Mouse (Mus musculus) right cerebral cortex, postnatal 14 days (tissue): ENCODE results near the gene Dhodh.

Experiments used
- DNase-seq: peaks from one replicate; pipeline ENCODE4 v3.0.0; 2022

The Dhodh gene

DNA sequence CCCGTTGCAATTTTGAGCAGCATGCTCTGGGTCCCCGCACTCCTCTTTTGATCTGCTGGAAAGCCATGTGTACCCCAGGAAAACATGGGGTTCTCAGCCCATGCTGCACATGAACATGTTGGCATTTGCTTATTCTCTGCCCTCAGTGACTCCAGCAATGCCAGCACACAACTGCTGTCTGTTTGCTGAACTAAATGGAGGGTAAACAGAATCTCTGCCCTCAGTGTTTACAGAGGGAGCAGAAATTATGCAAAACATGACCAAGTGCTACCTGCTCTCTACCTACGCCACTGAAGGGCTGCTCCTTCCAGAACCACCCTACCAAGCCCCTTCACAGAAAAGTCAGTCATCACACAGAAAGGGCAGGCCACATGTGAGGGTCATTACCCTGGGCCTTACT is 23.6 kb downstream of the Dhodh start:
- no peak for DNase-seq

DNA sequence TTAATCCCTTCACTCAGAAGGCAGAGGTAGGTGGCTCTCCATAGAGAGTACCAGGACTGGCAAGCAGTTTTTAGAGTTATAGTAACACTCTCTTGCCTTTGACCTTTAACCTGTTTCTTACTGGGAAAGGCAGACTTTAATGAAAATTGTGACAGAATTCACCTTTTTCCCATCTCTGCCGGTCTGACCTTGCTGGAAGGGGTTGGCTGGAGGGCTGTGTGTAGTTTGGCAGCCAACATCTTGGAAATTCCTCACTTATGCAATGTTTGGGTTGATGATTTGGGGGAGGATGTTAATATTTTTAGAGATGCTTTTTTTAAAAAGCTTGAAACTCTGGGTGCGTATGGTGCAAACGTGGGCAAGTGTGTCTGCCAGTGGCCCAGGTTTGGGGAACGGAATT is 24.2 kb downstream of the Dhodh start:
- DNase-seq = no peak

DNA sequence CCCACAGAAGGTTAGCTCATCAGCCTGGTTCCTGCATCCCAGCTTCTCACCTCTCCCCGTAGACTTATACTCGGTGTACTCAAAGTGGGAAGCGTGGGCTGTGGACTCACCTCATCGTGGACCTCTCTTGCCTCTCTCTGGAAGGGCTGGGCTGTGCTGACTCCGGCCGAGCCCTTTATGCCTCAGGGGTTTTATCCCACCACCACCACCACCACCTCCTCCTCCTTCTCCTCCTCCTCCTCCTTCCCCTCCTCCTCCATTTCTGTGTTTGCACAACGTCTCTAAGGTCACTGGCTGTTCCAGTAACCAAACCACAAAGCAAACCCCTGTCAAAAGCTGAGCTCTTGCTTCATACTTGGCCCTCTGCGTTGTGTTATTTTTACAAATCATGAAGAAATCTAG is 29.6 kb downstream of the Dhodh start, which contains the start of gene Hp:
TSS of gene Hp (minus strand) at position 273 of the 402 bp plus-strand sequence.
- no peak for DNase-seq

GRCm38 (mm10) chr8:109576311-109576710 is 32.2 kb downstream of the Dhodh start:
- no peak for DNase-seq

- no peak for DNase-seq
These were observed 37.3 kb downstream of the Dhodh start for GRCm38 (mm10) chr8:109571139-109571538.

DNA sequence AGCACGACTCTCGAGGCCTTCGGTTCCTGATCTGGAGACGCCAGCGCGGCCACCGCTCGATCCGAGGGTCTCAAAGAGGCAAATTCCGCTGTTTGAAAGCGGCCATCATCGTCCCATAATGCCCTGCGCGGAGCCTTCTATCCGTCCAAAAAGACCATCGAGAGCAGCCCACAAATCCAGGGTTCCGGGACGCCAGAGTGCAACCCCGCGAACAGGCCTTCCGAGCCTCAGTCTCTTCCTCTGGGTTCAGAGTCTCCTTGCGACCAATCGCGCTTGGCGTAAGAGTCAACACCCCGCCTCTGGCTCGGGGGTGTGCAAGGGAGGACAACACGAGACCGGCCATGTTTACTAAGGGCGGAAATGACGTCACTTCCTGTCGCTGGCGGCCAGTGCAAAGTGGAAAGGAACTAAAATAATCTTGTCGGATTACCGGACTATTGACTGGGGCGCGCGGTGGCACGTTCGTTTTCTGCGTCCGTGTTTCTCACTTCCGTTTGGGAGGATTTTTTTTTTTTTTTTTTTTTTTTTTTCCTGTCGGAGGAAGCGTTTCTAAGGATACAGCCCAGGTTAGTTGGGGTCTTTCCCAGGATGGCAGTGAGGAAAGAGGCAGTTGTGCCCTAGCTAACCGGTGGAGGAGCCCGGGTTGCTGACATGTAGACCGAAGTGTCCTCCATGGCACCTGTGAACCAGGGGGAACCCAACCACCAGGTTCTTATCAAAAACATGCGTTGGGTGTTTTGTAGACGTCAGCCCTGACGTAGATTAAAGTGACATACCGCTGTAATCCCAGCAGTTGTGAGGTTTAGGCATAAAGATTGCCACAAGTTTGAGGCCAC is 42.8 kb downstream of the Dhodh start, which contains the start of the genes Dhx38 and Txnl4b:
TSS of gene Dhx38 (minus strand) at position 364 of the 836 bp plus-strand sequence.
TSS of gene Txnl4b (plus strand) at position 395 of the 836 bp plus-strand sequence.
- peak; percentile 97 for DNase-seq

GRCm38 (mm10) chr8:109564766-109565165 is 43.7 kb downstream of the Dhodh start:
- no peak for DNase-seq

DNA sequence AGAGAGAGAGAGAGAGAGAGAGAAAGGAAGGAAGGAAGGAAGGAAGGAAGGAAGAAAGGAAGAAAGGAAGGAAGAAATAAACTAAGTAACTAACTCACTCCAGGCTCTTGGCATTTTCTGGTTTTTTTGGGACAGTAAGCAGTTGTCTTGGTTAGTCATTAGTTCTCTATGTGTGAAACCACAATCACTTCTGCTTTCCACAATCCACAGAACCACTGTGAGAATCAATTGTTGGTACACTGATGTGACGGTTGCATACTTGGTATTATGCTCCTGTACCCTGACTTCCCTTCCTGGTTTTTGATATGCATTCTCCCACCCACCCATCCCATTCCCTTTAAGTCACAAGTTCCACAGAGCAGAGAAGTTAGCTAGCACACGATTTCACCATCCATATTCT is 44.6 kb downstream of the Dhodh start:
- no peak for DNase-seq

DNA sequence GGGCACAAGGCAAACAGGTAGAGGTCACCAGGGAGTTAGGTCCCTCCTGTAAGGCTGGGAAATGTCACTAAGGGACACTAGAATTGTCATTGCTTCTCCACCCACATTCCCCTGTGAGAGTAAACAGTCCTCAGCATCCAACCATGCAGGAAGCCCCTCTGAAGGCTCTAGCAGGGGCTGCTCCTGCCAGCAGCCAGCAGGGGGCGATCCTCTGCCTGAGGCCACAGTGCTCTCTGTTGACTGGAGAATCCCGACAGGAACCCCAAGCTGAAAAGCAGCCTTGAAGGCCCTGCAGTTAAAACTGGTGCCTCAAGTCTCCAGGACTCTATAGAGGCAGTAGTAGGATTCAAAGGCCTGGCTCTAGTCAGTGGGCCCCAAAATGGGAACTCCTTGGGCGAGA is 56.8 kb downstream of the Dhodh start:
- DNase-seq = peak; percentile 30

DNA sequence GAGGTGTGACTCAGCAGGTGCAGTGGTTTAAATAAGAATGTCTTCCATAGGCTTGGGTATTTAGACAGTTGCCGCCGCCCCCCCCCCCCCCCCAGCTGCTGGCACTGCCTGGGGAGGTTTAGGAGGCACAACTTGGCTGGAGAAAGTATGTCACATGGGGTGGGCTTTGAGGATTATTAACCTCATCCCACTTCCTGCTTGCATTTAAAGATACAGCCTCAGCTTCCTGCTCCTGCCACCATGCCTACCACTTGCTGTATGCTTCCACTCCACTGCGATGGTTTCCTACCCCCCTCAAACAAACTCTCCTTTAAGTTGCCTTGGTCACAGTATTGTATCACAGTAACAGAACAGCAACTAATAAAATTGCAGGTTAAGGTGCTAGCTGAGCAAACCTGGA is 64.4 kb downstream of the Dhodh start:
- DNase-seq = no peak

DNA sequence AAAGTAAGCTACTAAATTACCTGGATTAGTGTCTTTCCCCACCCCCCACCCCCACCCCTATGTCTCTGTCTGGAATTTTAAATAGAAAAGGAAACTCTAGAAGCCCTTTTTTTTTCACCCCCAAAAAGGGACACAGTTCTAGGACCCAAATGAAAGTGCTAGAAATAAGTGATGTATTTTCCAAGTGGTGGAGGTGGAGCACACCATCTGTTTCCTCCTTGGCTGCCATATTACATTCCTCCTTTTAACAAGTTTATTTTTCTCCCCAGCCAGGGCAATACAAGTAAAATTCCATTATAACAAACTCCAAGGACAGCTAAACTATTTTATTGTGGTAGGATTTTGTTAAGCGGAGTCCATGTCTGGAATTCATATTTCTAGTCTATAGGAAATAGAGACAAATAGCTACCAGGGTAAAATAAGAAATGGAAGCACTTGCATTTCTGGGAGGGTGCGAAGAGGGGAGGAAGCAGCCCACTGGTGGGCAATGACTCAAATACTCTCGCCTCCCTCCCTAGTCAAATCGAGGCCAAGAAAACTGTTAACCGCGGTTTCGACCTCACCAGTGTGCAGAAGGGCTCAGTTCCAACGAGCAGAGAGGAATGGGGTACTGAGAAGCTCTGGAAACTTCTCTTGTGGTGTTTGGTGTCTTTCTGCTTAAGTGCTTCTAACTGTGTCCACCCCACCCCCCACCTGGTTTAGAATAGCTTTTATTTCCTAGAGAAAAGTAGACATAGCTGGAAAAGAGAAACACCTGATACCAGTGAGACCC is 65.5 kb downstream of the Dhodh start:
- no peak for DNase-seq

DNA sequence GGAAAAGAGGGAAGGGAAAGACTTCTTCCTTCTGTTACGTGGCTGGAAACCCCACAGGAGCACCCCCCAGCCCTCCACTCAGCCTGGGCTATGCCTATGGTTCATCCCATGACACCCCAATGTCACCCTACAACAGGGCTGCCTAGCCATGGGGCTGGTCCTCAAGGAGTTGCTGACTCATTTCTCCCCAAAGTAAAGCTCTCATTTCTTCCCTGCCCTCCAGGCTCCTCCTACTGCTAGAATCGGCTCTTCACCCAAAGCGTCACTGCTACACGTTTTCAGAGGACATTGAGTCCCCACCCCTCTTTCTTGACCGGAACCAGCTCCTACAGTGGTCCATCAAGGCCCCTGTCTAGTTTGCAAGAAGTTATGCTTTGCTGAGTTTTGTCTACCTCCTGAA is 66.3 kb downstream of the Dhodh start:
- no peak for DNase-seq
